Mouse (Mus musculus): Measurements from ENCODE around the gene Pde4a. TPM values are rescaled to one million over a fixed set of nuclear protein-coding genes. Genes with fewer than 3 reads are reported as not detected.

Pde4a gene
- total and polyA plus RNA-seq, 3 experiments: 1.7 to 7.6 (median 4.8) TPM

DNA sequence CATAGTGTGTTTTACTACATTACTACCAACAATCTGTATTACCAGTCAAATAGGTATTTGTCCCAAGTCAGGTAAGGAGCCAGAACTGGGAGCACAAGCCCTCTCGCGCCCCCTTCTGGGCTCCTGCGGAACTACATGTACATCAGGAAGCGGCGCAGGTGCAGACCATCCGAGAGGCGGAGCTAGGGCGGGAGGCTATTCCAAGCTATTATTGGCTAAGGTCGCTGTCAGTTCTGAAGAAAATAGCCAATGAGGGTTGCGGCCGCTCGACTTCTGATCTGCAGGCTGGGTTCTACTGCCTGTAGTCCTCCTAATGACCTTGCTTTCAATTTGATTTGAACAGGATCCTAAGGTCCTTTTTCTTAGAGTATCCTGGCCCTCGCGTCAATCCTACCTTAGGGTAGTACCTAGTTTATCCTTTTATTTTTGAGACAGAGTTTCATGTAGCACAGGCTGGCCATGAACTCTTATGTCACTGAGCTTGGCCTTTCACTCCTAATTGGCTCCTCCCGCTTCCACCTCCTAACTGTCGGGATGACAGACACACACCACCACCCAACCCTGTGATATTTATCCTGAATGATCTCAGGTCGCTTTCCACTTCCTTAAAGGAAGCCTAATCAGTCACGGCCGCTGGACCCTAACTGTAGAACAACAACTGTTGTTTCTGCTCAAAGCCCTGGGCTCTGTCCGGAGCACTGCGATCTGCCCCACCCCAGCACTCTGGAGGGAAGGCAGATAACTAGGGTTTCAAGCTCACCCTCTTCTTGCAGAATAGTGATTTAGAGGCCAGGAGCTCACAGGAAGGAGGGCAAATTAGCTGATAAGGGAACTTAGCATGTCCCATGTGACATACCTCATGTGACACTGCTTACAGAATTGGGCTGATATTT lies 55.2 kb downstream of the Pde4a start (continued):
- TF ChIP-seq SIN3A (IDR thresholded peaks at IDR 0.05; ENCODE audit: low read length) (peak; percentile 90), CHD2 (IDR thresholded peaks at IDR 0.05; ENCODE audit: low read length) (peak; percentile 92), PAX5 (IDR thresholded peaks at IDR 0.05; ENCODE audit: low read length) (no peak), NELFE (IDR thresholded peaks at IDR 0.05; ENCODE audit: low read depth, low read length) (peak; percentile 75), NRF1 (IDR thresholded peaks at IDR 0.05; ENCODE audit: low read depth, low read length) (peak; percentile 85), RAD21 (IDR thresholded peaks at IDR 0.05; ENCODE audit: low read depth, low read length) (peak; percentile 92), ETS1 (conservative IDR thresholded peaks at IDR 0.05; ENCODE audit: low read depth, low read length) (no peak), MEF2A (IDR thresholded peaks at IDR 0.05; ENCODE audit: borderline replicate concordance, low read depth, low read length) (0 out of 2 replicates have a peak, but pooled peaks have one; percentile 42), SMC3 (IDR thresholded peaks at IDR 0.05; ENCODE audit: low read depth, low read length) (peak; percentile 88)

DNA sequence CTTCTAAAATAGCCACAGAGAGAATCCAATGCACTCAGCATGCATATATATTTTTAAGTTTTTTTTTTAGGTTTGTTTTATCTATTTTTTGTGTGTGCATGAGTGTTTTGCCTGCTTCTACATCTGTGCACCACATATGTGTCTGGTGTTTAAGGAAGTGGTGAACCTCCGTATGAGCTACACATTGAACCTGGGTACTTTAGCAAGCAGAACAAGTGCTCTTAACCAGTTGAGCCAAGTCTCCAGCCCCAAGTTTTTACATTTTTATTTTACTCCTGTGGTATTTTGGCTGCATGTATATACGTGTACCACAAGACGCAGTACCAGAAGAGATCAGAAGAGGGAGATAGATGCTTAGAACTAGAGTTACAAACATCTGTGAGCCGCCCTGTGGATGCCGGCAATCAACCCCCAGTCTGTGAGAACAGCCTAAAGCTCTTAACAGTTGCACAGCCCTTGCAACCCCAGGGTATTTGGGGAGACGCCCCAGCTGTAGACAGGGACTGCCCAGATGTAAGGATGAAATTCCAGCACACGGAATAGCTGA lies 55.9 kb downstream of the Pde4a start:
- DNase-seq (ENCODE audit: extremely low read depth): peak; percentile 87
- peaks cover 2 to 22% of the 10 kb centered on the region in 2 experiments; a peak in 2 of 4 replicates for H3K4me1 ChIP-seq (ENCODE audit: control insufficient read depth in 1 of 2, insufficient read depth in 2 of 2)
- no peaks in the 10 kb centered on the region for H3K79me2 ChIP-seq (replicated peaks; ENCODE audit: control insufficient read depth, extremely low read depth, insufficient read depth, poor library complexity, severe bottlenecking)
- in situ Hi-C loops (cut with MboI; ENCODE audit: low pct_ligation_motif_present, low pct_unique_long_range_greater_than_20kb, low sequenced_read_pairs): loop anchor here (5.0 to 10.0 kb wide), 2 partner anchors 64 to 193 kb away; partner anchors contain the start of gene Qtrt1
- dilution Hi-C loops (cut with MboI; ENCODE audit: extremely low pct_ligation_motif_present, extremely low pct_unique_long_range_greater_than_20kb, low sequenced_read_pairs): no loop called here
- H3K27me3 ChIP-seq (replicated peaks): peaks cover 1% of the 10 kb centered on the region
- H3K4me2 ChIP-seq (ENCODE audit: insufficient read depth, low read depth, poor library complexity, severe bottlenecking): peak overlapping the region; percentile 76
- peak overlapping the region; percentile 38; the same call in 1 of the 2 replicates for H3K9ac ChIP-seq (ENCODE audit: insufficient read depth, low read depth)
- H3K4me3 ChIP-seq (replicated peaks in 1 of 3; ENCODE audit: low read depth in 2 of 3, low read length in 2 of 3, poor library complexity in 1 of 3): peak overlapping the region in 1 of 3 experiments; percentile 57
- no peaks in the 10 kb centered on the region for H3K36me3 ChIP-seq (replicated peaks in 1 of 2; ENCODE audit: control insufficient read depth in 1 of 2, insufficient read depth in 1 of 2, low read length in 1 of 2)
- H3K27ac ChIP-seq (ENCODE audit: insufficient read depth, low read depth): no peak overlapping the region
- peaks cover 10% of the 10 kb centered on the region for H3K9me3 ChIP-seq (replicated peaks; ENCODE audit: low read length)
- TF ChIP-seq CHD1 (IDR thresholded peaks at IDR 0.05; ENCODE audit: low read depth, low read length): no peak
- peak; percentile 7 for TF ChIP-seq ZC3H11A (IDR thresholded peaks at IDR 0.05; ENCODE audit: low read depth, low read length)
- TF ChIP-seq MAZ (IDR thresholded peaks at IDR 0.05; ENCODE audit: low read depth, low read length): no peak
- TF ChIP-seq ZMIZ1 (IDR thresholded peaks at IDR 0.05; ENCODE audit: low read depth, low read length): no peak
- peak; percentile 48 to 90; a peak in 3 of 4 replicates for TF ChIP-seq CTCF (conservative IDR thresholded peaks at IDR 0.05 in 1 of 2, IDR thresholded peaks at IDR 0.05 in 1 of 2; ENCODE audit: low read depth in 2 of 2, low read length in 2 of 2)
- TF ChIP-seq ZNF384 (IDR thresholded peaks at IDR 0.05; ENCODE audit: low read depth, low read length): no peak
- no peak for TF ChIP-seq POLR2AphosphoS2 (IDR thresholded peaks at IDR 0.05; ENCODE audit: low read depth, low read length)
- TF ChIP-seq TCF12 (IDR thresholded peaks at IDR 0.05; ENCODE audit: low read depth, low read length): no peak
- peak; percentile 72 for TF ChIP-seq MYC (IDR thresholded peaks at IDR 0.05; ENCODE audit: low read depth, low read length)
- TF ChIP-seq MAX (IDR thresholded peaks at IDR 0.05; ENCODE audit: low read length): peak; percentile 64; the same call in 1 of the 2 replicates
- TF ChIP-seq PAX5 (IDR thresholded peaks at IDR 0.05; ENCODE audit: low read length): no peak
- no peak for TF ChIP-seq ELF1 (IDR thresholded peaks at IDR 0.05; ENCODE audit: low read depth, low read length)
- peak; percentile 76 for TF ChIP-seq SMC3 (IDR thresholded peaks at IDR 0.05; ENCODE audit: low read depth, low read length)
- TF ChIP-seq UBTF (IDR thresholded peaks at IDR 0.05; ENCODE audit: low read depth, low read length): no peak
- no peak for TF ChIP-seq JUN (IDR thresholded peaks at IDR 0.05; ENCODE audit: insufficient read depth, low read depth, low read length)
- no peak for TF ChIP-seq NELFE (IDR thresholded peaks at IDR 0.05; ENCODE audit: low read depth, low read length)
- no peak for TF ChIP-seq MEF2A (IDR thresholded peaks at IDR 0.05; ENCODE audit: borderline replicate concordance, low read depth, low read length)
- no peak for TF ChIP-seq TBP (conservative IDR thresholded peaks at IDR 0.05; ENCODE audit: low read depth, low read length)
- TF ChIP-seq RCOR1 (conservative IDR thresholded peaks at IDR 0.05; ENCODE audit: low read depth, low read length): no peak
- TF ChIP-seq IRF4 (IDR thresholded peaks at IDR 0.05; ENCODE audit: low read depth, low read length): peak; percentile 17; the same call in 1 of the 2 replicates
- no peak for TF ChIP-seq ZKSCAN1 (IDR thresholded peaks at IDR 0.05; ENCODE audit: borderline replicate concordance, low read depth, low read length)
- TF ChIP-seq POLR2A (IDR thresholded peaks at IDR 0.05; ENCODE audit: low read depth, low read length): no peak
- TF ChIP-seq E2F4 (IDR thresholded peaks at IDR 0.05; ENCODE audit: insufficient replicate concordance, low read depth, low read length): no peak
- TF ChIP-seq EP300 (IDR thresholded peaks at IDR 0.05; ENCODE audit: low read length): no peak
- peak; percentile 85 for TF ChIP-seq RAD21 (IDR thresholded peaks at IDR 0.05; ENCODE audit: low read depth, low read length)
- TF ChIP-seq CHD2 (IDR thresholded peaks at IDR 0.05; ENCODE audit: low read length): no peak
- TF ChIP-seq KAT2A (IDR thresholded peaks at IDR 0.05; ENCODE audit: insufficient replicate concordance, low read length): no peak
- peak; percentile 22; the same call in 1 of the 2 replicates for TF ChIP-seq BHLHE40 (IDR thresholded peaks at IDR 0.05; ENCODE audit: low read depth, low read length)
- no peak for TF ChIP-seq USF2 (conservative IDR thresholded peaks at IDR 0.05; ENCODE audit: low read depth, low read length)
- peak; percentile 55 for TF ChIP-seq MXI1 (IDR thresholded peaks at IDR 0.05; ENCODE audit: low read depth, low read length)
- TF ChIP-seq HCFC1 (IDR thresholded peaks at IDR 0.05; ENCODE audit: low read depth, low read length): 0 out of 2 replicates have a peak, but pooled peaks have one; percentile 12

Measured in CH12.LX (cell line).